Mouse (Mus musculus) liver, embryonic 12.5 days (tissue): ENCODE data around the gene Sh3rf1. TPM values are rescaled to one million over a fixed set of nuclear protein-coding genes. Genes with fewer than 3 reads are reported as not detected.

Source experiments
- ATAC-seq: fragments of 200-750 bp; cut with Nextera tagmentation; 2 replicates; pipeline ENCODE4 v1.8.0; 2017; ENCODE audit warnings: moderate number of reproducible peaks, mild to moderate bottlenecking, moderate library complexity
- H3K27ac ChIP-seq: fragments of 300-500 bp; sonication (generic); 2 replicates; pipeline ENCODE4 v1.5.1; 2016; ENCODE audit warnings: mild to moderate bottlenecking
- H3K27me3 ChIP-seq: fragments of 300-500 bp; sonication (generic); replicated peaks from 2 replicates; pipeline ENCODE4 v1.6.1; 2016; ENCODE audit warnings: mild to moderate bottlenecking, moderate library complexity
- H3K36me3 ChIP-seq: fragments of 300-500 bp; sonication (generic); 2 replicates; pipeline ENCODE4 v1.6.1; 2016; ENCODE audit warnings: mild to moderate bottlenecking, moderate library complexity
- H3K4me1 ChIP-seq: fragments of 300-500 bp; sonication (generic); 2 replicates; pipeline ENCODE4 v1.6.1; 2016
- H3K4me2 ChIP-seq: fragments of 300-500 bp; sonication (generic); 2 replicates; pipeline ENCODE4 v1.6.1; 2016; ENCODE audit warnings: mild to moderate bottlenecking, moderate library complexity
- H3K4me3 ChIP-seq: fragments of 300-500 bp; sonication (generic); 2 replicates; pipeline ENCODE4 v1.5.1; 2016; ENCODE audit warnings: mild to moderate bottlenecking, moderate library complexity
- H3K9ac ChIP-seq: fragments of 300-500 bp; sonication (generic); 2 replicates; pipeline ENCODE4 v1.6.1; 2016; ENCODE audit warnings: mild to moderate bottlenecking, moderate library complexity
- H3K9me3 ChIP-seq: fragments of 300-500 bp; sonication (generic); replicated peaks from 2 replicates; pipeline ENCODE4 v1.6.1; 2016; ENCODE audit warnings: mild to moderate bottlenecking, moderate library complexity
- WGBS: fragments of 180-500 bp; shearing (Covaris S2); methylation state at CpG from one replicate; pipeline ENCODE4 v1.1.7; 2016; ENCODE audit not compliant: insufficient replicate concordance; 5-methylcytosine and 5-hydroxymethylcytosine counted together
- polyA plus RNA-seq: library from polyadenylated mRNA; unstranded; fragments of >200 nt; fragmentation: Nextera tagmentation; extraction: Ambion mirVana; gene quantifications from 2 replicates; pipeline ENCODE4 v1.2.1, GENCODE M21; 2016

The Sh3rf1 gene
- polyA plus RNA-seq, 1 experiment from 2014 or later, result 2.8 TPM

- WGBS, result 76% methylated on average over 8 of the region's 8 CpGs
- no peak for ATAC-seq
Measured at GRCm38 (mm10) chr8:61267692-61268091, 44.0 kb downstream of the Sh3rf1 start.

GRCm38 (mm10) chr8:61268233-61268916 is 44.7 kb downstream of the Sh3rf1 start:
- no peaks in the 10 kb centered on the region for H3K27me3 ChIP-seq
- ATAC-seq, result no peak
- no peak overlapping the region for H3K4me3 ChIP-seq
- H3K36me3 ChIP-seq, result no peaks in the 10 kb centered on the region
- 77% methylated on average over 10 of the region's 10 CpGs for WGBS
- no peak overlapping the region for H3K9ac ChIP-seq
- no peaks in the 10 kb centered on the region for H3K4me1 ChIP-seq
- H3K9me3 ChIP-seq, result no peaks in the 10 kb centered on the region
- no peak overlapping the region for H3K27ac ChIP-seq
- no peak overlapping the region for H3K4me2 ChIP-seq

More at GRCm38 (mm10) chr8:61267692-61268091, 44.0 kb downstream of the Sh3rf1 start:
- Histone ChIP-seq H3K27ac (no peak overlapping the region), H3K27me3 (no peaks in the 10 kb centered on the region), H3K4me2 (no peak overlapping the region), H3K36me3 (no peaks in the 10 kb centered on the region), H3K4me1 (no peaks in the 10 kb centered on the region), H3K9ac (no peak overlapping the region), H3K9me3 (no peaks in the 10 kb centered on the region), H3K4me3 (no peak overlapping the region)

GRCm38 (mm10) chr8:61270016-61270415 is 46.3 kb downstream of the Sh3rf1 start:
- H3K27me3 ChIP-seq, result no peaks in the 10 kb centered on the region
- no peak overlapping the region for H3K9ac ChIP-seq
- H3K36me3 ChIP-seq, result no peaks in the 10 kb centered on the region
- no peak overlapping the region for H3K4me2 ChIP-seq
- no peaks in the 10 kb centered on the region for H3K9me3 ChIP-seq
- H3K4me3 ChIP-seq, result no peak overlapping the region
- ATAC-seq, result no peak
- 77% methylated on average over 11 of the region's 11 CpGs for WGBS
- H3K4me1 ChIP-seq, result peaks cover 2% of the 10 kb centered on the region
- H3K27ac ChIP-seq, result no peak overlapping the region

GRCm38 (mm10) chr8:61270541-61270940 is 46.9 kb downstream of the Sh3rf1 start:
- H3K36me3 ChIP-seq, result no peaks in the 10 kb centered on the region
- no peak overlapping the region for H3K27ac ChIP-seq
- no peak for ATAC-seq
- H3K27me3 ChIP-seq, result no peaks in the 10 kb centered on the region
- peaks cover 8% of the 10 kb centered on the region for H3K4me1 ChIP-seq
- H3K4me2 ChIP-seq, result no peak overlapping the region
- no peak overlapping the region for H3K9ac ChIP-seq
- H3K4me3 ChIP-seq, result no peak overlapping the region
- 73% methylated on average over 9 of the region's 9 CpGs for WGBS
- H3K9me3 ChIP-seq, result no peaks in the 10 kb centered on the region

GRCm38 (mm10) chr8:61270961-61271360 is 47.3 kb downstream of the Sh3rf1 start:
- no peak for ATAC-seq
- 74% methylated on average over 2 of the region's 6 CpGs for WGBS
- Histone ChIP-seq H3K9me3 (no peaks in the 10 kb centered on the region), H3K4me1 (peaks cover 12% of the 10 kb centered on the region), H3K36me3 (no peaks in the 10 kb centered on the region), H3K4me2 (no peak overlapping the region), H3K9ac (no peak overlapping the region), H3K27ac (no peak overlapping the region), H3K27me3 (no peaks in the 10 kb centered on the region), H3K4me3 (no peak overlapping the region)

- H3K4me3 ChIP-seq, result no peak overlapping the region
- no peaks in the 10 kb centered on the region for H3K9me3 ChIP-seq
- ATAC-seq, result no peak
- no peak overlapping the region for H3K4me2 ChIP-seq
- H3K9ac ChIP-seq, result no peak overlapping the region
- H3K36me3 ChIP-seq, result no peaks in the 10 kb centered on the region
- WGBS, result 56% methylated on average over 3 of the region's 3 CpGs
- H3K27me3 ChIP-seq, result no peaks in the 10 kb centered on the region
- H3K4me1 ChIP-seq, result peaks cover 22% of the 10 kb centered on the region
- H3K27ac ChIP-seq, result no peak overlapping the region
Measured at GRCm38 (mm10) chr8:61272838-61273237, 49.2 kb downstream of the Sh3rf1 start.

- Histone ChIP-seq H3K9me3 (no peaks in the 10 kb centered on the region), H3K4me2 (no peak overlapping the region), H3K36me3 (no peaks in the 10 kb centered on the region), H3K4me1 (peaks cover 22% of the 10 kb centered on the region), H3K27ac (no peak overlapping the region), H3K27me3 (no peaks in the 10 kb centered on the region), H3K9ac (no peak overlapping the region), H3K4me3 (no peak overlapping the region)
- WGBS, result 74% methylated on average over 17 of the region's 17 CpGs
- ATAC-seq, result no peak
Measured at GRCm38 (mm10) chr8:61273307-61274221, 49.9 kb downstream of the Sh3rf1 start.

GRCm38 (mm10) chr8:61274602-61275462 is 51.2 kb downstream of the Sh3rf1 start:
- no peaks in the 10 kb centered on the region for H3K27me3 ChIP-seq
- no peaks in the 10 kb centered on the region for H3K36me3 ChIP-seq
- no peak overlapping the region for H3K27ac ChIP-seq
- H3K4me1 ChIP-seq, result peaks cover 22% of the 10 kb centered on the region
- H3K9ac ChIP-seq, result no peak overlapping the region
- no peaks in the 10 kb centered on the region for H3K9me3 ChIP-seq
- H3K4me3 ChIP-seq, result no peak overlapping the region
- WGBS, result 48% methylated on average over 10 of the region's 10 CpGs
- H3K4me2 ChIP-seq, result no peak overlapping the region
- ATAC-seq, result no peak

- no peaks in the 10 kb centered on the region for H3K36me3 ChIP-seq
- H3K27me3 ChIP-seq, result no peaks in the 10 kb centered on the region
- H3K9ac ChIP-seq, result no peak overlapping the region
- no peak for ATAC-seq
- no peak overlapping the region for H3K4me3 ChIP-seq
- no peak overlapping the region; the same call in 1 of the 2 replicates for H3K27ac ChIP-seq
- WGBS, result 56% methylated on average over 11 of the region's 11 CpGs
- no peak overlapping the region for H3K4me2 ChIP-seq
- H3K4me1 ChIP-seq, result peaks cover 22% of the 10 kb centered on the region
- H3K9me3 ChIP-seq, result no peaks in the 10 kb centered on the region
Measured at GRCm38 (mm10) chr8:61275463-61276356, 52.0 kb downstream of the Sh3rf1 start.

- Histone ChIP-seq H3K4me2 (no peak overlapping the region), H3K9me3 (no peaks in the 10 kb centered on the region), H3K4me1 (peaks cover 22% of the 10 kb centered on the region), H3K4me3 (no peak overlapping the region), H3K36me3 (no peaks in the 10 kb centered on the region), H3K9ac (no peak overlapping the region), H3K27ac (no peak overlapping the region), H3K27me3 (no peaks in the 10 kb centered on the region)
- 73% methylated on average over 5 of the region's 5 CpGs for WGBS
- no peak for ATAC-seq
Measured at GRCm38 (mm10) chr8:61276397-61276796, 52.7 kb downstream of the Sh3rf1 start.

- H3K27me3 ChIP-seq, result no peaks in the 10 kb centered on the region
- no peak for ATAC-seq
- peaks cover 49% of the 10 kb centered on the region for H3K4me1 ChIP-seq
- H3K4me3 ChIP-seq, result no peak overlapping the region
- H3K4me2 ChIP-seq, result no peak overlapping the region
- 80% methylated on average over 10 of the region's 10 CpGs for WGBS
- H3K36me3 ChIP-seq, result no peaks in the 10 kb centered on the region
- H3K9ac ChIP-seq, result no peak overlapping the region
- H3K9me3 ChIP-seq, result no peaks in the 10 kb centered on the region
- no peak overlapping the region for H3K27ac ChIP-seq
Measured at GRCm38 (mm10) chr8:61279030-61279429, 55.4 kb downstream of the Sh3rf1 start.
